Mouse (Mus musculus) kidney, adult 18-20 months (tissue): ENCODE measurements around the gene CK137956.
A peak's percentile ranks its signal among the peaks of the same experiment; 100 is the strongest.

Source experiments
- DNase-seq: peaks from one replicate; pipeline ENCODE4 v3.0.0; 2021

CK137956 gene

DNA sequence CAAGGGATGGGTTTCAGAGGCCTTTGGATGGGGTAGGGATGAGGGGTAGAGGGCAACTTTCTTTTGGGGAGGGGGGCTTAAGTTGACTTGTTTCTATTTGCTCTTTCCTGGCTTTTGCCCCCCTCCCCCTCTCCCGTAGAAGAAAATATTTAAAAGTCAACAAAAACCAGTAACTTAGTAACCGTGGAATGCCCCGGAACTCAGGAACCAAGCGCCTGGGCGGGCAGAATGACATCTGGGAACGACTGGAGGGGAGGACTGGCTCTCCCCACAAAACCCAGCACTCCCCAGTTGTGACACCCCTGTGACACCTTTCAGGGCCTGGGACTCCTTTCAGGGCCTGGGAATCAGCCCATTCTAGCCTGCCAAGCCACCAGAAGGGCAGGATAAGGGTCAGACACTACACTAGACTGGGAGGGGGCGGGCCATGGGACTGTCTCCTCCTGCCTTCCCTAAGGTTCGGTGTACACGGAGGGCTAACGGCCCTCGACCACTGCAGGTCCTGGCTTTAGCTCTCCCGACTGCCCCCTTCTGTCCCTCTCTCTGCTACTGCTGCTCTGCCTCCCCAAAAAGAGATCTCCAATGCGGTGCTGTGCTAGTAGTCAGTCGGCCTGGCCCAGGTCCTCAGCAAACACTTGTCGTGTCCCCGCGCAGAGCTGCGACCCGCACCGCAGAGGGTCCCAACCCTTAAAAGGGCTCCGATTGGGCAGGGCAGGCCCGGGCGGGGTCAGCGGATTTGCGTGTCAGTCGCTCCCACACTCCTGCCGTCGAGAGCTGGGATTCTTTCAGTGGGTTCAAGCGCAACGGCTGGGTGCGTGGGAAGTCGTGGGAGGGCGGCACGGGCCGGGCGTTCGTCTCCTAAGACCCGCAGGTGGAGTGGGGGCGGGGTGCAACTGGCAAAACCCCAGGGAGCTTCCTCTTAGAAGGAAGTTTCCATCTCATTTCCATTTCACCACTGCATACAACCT lies at the start of gene CK137956:
TSS of gene CK137956 (minus strand) at position 51 of the 968 bp plus-strand sequence.
- DNase-seq, result no peak

DNA sequence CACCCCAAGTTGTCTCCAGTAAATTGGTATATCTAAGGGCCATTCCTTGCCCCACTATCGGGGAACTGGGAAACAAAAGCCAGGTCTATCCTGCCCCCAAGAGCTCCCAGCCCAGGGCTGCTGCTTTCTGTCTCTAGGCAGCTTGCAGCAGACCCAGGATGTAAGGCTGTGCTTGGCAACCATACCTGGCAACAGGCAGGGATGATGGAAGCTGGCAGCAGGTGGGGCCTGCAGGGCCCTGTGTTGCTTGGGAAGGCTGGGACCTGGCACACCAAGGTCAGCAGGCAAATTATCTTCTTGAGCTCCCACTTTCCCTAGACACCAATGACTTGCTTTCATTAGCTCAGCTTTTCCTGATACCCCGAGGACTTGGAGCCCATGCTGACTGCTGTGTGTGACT lies 48.7 kb upstream of the CK137956 start:
- no peak for DNase-seq

DNA sequence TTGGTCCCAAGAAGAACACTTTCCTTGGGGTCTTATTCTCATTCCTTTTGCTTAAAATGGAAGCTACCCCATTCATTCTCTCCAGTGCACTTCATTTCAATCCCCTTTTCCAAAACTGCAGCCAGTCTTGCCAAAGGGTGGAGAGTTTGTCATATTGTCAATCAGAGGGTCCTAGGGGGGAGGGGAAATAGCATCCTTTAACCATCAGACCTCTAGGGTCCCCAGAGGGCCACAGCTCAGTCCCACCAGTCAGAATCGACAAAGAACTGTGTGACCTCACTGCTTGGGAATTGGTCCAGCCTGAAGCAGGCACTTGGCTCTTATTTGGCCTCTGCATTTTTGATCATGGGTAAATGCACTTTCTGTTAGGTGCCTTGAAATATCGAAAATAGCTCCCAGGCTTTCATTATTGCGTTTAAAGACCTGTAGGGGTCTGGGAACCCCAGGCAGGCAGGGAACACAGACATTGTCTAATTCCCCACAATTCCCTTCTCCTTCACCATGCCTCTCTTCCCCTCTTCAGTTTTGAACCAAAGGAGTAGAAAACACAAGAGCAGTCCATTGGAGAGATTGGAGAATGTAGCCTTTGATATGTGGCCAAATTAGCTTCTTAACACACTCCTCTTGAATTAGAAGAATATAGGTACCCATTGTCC lies 34.2 kb upstream of the CK137956 start:
- no peak for DNase-seq

DNA sequence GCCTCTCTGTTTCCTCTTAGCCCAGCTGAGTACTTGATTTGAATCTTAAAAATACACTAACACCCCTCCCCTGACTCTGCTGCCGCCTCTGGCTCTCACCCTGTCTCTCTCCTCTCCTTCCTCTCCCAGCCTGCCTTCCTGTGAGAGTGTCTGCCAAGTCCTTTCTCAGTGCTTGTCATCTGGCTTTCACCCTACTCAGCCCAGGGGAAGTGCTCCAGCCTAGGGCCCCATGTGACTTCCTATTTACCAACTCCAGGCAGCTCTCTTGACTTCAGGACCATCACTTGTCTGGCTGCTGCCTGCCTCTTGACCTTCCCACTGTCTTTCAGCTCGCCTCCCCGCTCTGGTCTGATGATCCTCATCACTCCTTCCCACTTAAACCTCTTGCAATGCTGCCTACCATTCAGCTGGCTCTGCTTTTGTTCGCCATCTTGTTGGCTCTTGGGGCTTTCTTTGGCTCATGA lies 31.9 kb upstream of the CK137956 start:
- no peak for DNase-seq

DNA sequence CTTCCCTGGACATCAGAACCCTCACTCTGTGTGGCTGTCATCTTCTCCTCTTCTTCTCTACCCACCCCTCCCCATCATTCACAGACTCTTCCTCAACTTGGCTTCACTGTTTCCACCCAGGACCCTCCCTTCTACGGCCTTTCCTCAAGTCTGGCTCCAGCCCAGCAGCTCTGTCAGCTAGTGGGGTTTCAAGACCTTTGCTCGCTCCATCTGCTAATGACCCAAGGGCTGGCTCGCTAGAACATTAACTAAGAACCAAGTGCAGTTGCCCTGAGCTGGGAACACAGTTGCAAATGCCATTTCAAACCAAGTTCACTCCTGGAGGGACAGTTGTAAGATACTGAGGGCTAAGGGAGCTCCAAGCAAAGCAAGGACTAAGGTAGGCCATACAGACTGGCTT lies 28.5 kb upstream of the CK137956 start:
- peak; percentile 30 for DNase-seq

DNA sequence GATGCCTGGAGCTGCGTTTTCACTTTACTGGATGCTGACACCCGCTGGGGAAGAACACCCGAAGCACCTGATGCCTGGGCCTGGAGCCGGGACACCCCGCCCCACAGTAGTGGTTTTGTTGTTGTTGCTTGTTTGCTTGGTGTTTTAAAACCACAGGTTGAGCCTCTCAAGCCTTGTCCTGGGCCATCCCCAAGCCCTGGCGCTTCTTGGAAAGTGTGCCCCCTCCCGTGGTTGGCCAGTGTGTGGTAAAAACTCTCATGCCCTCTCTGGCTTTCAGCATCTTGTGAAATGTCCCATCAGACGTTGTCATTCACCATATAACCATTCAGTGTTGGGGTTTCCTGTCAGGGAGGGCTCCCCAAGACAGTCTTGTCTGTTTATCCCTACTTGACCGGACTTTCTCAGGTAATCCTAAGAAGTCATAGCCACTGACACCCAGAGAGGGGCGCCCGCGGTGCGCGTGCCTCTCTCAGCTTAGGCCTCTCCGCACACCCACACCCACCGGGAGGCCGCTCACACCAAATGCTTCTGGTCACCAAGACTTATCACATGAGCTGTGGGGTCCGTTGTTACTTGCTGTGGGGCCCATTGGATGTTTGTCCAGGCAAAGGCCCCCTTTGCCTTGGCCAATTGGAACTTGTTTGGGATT lies 18.7 kb upstream of the CK137956 start:
- DNase-seq, result peak; percentile 6

DNA sequence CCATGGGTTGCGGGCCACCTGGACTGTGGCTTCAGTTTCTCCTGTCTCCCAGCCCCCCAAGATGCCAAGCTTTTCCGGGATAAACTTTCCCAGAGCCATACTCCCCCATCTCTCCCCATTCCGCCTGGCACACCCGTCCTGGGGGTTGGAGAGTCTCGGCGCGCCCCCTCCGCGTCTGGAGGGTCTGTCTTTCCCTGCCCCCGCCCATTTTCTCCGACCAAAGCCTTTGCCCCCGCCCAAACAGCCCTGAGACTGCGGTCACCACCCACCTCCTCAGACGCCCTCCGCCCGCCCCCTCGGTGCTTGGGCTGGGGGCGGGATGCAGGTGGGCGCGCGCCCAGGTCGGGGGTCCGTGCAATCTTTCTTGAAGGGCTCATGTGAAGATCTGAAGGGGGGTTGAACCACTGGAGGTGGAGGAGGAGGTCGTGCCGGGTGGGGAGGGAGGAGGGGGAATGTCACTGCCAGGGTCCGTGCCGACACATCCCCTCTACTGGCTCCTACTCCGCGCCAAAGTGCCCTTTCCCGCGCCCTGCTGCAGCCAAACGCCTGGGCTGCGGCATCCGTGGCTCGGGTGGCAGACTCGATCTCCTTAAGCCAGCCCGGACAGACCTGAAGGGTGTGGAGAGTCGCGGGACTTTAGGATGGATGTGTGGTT lies 17.9 kb upstream of the CK137956 start:
- no peak for DNase-seq

DNA sequence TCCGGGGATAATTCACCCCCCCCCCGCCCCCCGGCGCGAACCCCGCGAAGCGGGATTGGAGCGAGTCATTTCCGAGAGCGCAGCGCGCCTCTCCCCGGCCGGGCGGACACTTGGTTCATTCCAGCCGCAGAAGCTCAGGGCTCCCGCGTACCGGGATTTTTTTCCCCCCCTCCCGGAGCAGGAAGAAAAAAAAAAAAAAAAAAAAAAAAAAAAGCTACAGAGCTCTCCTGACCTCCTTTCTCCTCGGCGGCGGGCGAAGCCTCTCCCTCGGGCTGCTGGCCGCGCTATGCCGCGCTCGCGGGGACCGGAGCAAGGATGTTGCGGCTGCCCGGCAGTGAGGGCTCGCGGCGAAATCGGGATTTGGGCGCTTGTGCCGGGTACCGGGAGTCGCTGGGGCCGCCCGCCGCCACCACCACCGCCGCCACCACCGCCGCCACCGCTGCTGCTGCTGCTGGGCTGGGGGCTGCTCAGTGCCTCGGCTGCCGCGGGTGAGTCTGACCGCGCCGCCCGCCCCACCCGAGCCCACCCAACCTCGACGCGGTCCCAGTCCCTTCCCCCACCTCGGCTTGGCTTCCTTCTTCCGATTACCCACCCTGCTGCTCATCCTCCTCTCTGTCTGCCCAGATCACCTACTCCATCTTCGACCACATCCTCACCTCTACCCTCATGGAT lies 17.2 kb upstream of the CK137956 start, which contains the start of gene Csmd2:
TSS of gene Csmd2 (plus strand) at position 74 of the 672 bp plus-strand sequence.
- no peak for DNase-seq

DNA sequence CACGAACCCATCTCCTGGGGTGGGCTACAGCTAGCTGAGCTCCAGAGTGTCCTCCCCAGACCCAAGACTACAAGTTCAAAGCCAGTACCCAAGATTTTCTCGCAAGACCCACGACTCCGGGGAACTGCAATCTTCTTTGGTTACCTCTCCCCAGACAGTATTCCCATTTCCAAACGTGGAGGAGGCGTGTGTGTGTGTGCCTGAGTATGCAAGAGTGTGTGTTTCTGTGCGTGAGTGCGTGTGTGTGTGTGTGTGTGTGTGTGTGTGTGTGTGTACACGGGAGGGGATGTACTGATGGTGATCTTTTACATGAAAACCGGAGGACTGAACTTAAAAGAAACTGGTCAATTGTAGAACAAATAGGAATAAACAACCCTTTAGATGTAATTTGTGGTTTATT lies 16.5 kb upstream of the CK137956 start:
- no peak for DNase-seq

DNA sequence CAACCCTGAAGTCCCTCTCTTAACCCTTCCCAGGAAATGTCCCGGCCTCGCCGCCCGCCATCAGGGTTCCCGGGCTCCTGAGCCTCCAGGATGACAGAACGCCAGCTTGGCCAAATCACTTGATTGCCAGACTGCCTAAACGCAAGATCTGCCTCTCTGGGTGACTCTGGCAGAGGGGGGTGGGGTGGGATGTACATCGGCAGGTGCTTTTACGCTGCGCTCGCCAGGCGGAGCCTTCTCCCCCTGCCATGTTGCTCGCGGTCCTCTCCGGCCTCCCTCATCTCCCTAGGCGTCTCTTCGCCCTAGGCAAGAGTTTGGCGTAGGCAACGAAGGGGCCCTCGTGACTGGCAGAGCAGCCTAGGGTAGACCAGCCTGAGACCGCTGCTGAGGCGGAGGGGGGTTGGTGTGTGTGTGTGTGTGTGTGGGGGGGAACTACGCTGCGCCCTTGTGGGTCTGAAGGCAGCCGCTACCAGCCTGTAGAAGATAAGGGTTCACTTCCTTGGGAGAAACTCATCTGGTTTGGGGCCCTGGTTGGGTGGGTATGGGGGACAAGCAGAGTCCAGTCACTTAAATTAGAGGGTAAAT lies 15.8 kb upstream of the CK137956 start:
- DNase-seq, result no peak

DNA sequence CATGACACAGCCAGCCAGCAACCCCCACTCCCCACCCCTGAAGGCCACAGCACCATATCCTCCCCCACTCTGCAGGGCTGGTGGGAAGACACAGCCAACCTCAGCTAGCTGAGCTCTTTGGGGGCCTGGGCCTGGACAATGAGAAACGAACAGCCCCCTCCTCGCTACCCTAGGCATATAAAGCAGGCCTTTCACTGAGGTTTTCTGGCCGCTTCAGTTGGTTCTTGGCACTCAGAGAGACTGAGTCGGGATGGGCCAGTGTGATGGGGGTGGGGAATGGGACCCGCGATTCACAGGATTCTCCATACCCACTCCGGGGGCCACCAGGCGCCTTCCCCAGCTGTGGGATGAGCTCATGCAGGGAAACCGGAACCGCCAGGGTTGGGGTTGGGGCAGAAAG lies 15.1 kb upstream of the CK137956 start:
- DNase-seq, result no peak

DNA sequence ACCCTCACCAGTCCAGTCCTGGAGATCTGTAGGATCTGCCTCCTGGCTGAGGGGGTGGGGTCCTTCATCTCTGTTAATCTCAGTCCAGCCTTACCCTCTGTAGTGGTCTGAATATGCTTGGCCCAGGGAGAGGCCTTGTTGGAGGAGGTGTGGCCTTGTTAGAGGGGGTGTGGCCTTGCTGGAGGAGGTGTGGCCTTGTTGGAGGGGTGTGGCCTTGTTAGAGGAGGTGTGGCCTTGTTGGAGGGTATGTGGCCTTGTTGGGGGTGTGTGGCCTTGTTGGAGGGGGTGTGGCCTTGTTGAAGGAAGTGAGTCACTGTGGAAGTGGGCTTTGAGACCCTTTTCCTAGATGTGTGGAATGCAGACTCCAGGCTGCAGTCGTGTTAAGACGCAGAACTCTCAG lies 13.7 kb upstream of the CK137956 start:
- no peak for DNase-seq

DNA sequence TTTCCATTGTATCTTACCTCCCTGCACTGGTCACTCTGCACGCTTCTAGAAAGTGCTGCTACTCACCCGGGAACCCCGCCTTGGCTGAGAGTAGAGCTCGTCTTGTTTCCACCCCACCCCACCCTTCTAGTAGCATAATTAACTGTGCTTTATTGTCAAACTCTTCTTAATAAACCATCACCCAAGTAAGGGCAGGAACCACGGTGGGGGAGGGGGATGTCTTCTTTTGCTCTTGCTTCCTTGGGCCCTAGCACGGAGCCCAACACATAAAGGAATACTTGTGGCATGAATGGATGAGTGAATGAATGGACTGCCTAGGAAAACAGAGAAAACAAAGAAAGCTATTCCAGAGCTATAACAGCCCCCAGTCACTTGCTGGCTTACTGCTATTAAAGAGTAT lies 10.4 kb upstream of the CK137956 start:
- DNase-seq, result no peak

DNA sequence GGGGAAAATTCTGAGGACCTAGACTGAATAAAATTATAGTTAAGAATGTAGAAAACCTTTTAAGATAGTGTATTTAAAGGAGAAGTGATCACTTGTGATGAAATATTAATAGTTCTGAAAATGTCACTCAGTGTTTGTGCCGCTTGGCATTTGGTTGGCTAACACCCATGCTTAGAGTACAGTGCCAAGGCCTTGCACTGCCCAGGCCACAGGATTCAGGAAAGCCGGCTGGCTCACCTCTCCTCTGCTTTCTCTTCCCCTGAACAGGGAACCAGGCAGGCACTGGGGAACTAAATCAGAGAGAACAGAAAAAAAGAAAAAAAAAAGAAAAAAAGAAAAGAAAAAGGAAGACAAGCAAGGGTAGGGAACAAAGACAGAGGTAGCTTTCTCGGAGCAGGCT lies 2.2 kb upstream of the CK137956 start:
- DNase-seq, result no peak

DNA sequence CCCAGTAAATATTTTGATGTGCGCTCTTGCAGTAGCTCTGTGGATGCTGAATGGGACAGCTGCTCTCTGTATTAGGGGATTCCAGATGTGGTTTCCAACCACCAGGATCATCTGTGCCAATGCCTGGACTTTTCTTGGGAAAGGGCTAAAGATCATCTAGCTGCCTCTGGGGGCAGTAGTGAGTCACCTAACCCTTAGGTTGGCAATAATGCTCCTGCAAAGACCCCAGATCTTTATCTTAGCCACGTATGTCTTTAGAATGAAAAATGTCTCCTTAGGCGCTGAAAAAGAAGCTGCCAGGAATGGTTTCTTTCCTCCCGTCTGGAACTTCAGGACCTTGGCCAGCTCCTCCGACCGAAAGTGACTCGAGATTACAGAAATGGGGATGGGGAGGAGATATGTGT lies 731 bp downstream of the CK137956 start:
- DNase-seq, result peak; percentile 9

DNA sequence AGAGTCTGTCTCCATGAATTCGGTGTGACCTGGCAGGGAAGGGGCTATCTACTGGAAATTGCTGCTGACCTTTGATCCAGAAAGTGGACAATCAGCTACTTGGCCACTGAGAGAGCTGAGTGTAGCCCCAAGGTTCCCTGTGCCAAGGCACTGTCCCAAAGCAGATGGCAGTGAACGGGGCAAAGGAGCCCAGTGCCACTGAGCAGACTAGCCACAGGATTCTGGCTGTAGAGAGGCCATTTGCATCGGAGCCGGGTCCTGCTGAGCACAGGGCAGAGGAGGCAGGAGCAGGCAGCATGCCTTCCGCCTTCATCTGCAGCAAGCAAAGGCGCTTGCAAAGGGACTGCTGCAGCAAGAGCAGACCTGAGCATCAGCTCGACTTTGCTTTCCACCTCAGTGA lies 1.6 kb downstream of the CK137956 start:
- DNase-seq, result no peak

DNA sequence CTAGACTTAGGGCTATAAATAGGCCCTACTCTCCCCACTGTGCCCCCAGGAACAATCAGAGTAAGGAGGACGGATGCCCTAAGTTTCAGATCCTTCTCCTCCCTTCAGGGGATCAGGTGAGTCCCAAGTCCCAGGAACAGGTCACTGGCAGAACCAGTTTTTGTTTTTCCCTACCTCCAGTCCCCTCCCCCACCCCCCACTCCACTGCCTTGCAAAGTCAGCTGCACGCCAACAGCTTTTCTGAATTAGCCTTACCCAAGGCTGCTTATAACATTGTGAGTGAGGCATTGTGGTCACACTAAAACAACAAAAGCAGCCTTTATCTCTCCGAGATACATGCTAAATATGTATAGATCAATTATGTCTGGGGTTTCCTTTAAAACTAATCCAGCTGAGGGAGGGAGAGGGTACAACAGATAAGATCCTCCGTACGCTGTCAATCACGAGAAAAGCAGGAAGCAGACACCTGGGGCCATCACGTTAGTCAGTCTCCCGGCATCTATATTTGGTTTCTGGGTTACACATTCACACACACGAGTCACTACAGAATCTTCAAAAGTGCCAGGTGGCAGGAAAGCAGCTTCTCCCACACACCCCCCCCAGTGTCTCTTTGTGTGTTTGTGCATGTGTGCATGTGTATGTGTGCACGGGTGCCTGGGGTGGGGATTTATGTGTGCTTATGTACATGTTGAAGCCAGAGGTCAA lies 17.6 kb downstream of the CK137956 start:
- no peak for DNase-seq

DNA sequence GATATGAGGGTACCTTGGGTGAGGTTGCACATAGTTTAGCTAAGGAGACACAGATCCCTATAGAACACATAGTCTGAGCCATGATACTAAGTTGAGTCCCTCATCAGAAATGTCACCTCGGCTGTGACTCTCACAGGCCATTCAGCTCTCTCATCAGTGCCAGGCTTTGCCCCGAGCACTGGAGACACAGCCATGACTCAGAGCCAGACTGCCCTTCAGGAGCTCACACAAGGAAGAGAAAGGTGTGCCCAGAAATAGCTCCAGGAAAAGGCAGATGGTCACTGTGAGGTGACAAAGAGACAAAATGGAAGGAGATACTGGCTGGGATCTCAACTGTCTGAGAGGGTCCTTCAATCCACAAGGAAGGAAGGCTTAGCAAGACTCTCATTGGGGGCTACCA lies 23.1 kb downstream of the CK137956 start:
- DNase-seq, result no peak

DNA sequence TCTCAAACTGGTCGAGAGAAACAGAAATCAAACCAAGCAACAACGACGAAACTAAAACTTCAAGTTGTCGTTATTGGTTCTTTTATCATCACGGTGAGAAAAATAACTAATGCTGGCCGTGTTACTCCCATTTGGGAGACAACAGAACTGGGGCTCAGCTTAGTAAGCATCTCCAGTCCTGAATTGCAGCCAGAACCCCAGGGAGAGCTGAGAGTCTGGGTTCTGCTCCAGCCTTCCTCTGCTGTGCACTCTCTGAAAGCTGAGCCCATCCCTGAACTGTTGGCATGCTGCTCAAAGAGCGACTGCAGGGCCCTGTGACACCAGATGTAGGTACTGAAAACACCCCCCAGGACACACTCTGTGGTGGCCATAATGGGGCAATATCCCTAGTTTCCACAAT lies 33.3 kb downstream of the CK137956 start:
- DNase-seq, result no peak

DNA sequence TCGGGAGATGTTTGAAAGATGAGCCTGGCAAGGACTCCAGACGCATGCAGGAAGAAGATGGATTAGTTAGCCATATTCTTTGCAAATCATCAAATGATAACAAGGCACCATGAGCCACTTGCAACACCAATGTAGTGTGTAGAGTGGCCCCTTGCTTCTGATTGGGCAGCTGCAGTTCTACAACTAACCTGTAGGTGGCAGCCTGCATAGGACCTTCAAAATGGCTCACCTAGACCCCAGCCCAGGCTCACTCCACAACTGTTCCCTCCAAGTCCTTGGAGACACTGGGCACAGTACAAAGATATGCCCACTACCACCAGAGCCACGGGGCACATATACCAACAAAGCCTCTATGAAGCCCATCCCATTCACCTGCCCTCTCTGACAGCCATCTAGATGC lies 35.4 kb downstream of the CK137956 start:
- DNase-seq, result peak; percentile 14

DNA sequence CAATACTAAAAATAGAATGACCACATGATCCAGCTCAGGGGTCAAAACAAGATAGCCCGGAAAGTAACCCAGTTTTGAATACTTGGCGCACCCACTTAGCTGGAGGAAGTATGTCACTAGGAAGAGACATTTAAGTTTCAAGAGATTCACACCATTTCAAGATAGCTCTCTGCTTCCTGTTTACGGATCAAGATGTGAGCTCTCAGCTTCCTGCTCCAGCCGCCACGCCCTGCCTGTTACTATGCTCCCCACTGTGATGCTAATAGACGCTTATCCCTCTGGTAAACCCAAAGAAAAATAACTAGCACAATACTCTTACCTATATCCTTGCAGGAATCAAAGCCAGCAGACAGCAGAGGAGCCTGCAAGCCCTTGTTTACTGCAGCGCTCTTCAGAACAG lies 57.2 kb downstream of the CK137956 start:
- DNase-seq, result no peak
